Mouse (Mus musculus) hindbrain, postnatal 0 days (tissue): ENCODE measurements at regions not wholly inside any gene's neighbourhood (a gene's known extent, or its start where the extent isn't known, plus 50 kb on each side); places are given as distances from the start of the nearest gene placed in this dataset.

Experiments
- ATAC-seq: fragments of 200-750 bp; cut with Nextera tagmentation; 2 replicates; pipeline ENCODE4 v1.8.0; 2017; ENCODE audit warnings: mild to moderate bottlenecking, moderate TSS enrichment, moderate library complexity
- DNase-seq: peaks from one replicate; pipeline ENCODE4 v3.0.0-alpha.2; 2015; ENCODE audit warnings: low spot score
- H3K27ac ChIP-seq: fragments of 300-500 bp; sonication (generic); 2 replicates; pipeline ENCODE4 v1.5.1; 2014; ENCODE audit warnings: mild to moderate bottlenecking
- H3K27me3 ChIP-seq: fragments of 300-500 bp; sonication (generic); 2 replicates; pipeline ENCODE4 v1.6.1; 2014; ENCODE audit warnings: low read length, mixed read lengths; ENCODE audit not compliant: insufficient read depth
- H3K36me3 ChIP-seq: fragments of 300-500 bp; sonication (generic); 2 replicates; pipeline ENCODE4 v1.6.1; 2014; ENCODE audit warnings: low read length, mixed read lengths; ENCODE audit not compliant: insufficient read depth
- H3K4me1 ChIP-seq: fragments of 300-500 bp; sonication (generic); 2 replicates; pipeline ENCODE4 v1.6.1; 2014; ENCODE audit warnings: antibody characterized with exemption, low read length, mixed read lengths; ENCODE audit not compliant: insufficient read depth
- H3K4me2 ChIP-seq: fragments of 300-500 bp; sonication (generic); 2 replicates; pipeline ENCODE4 v1.6.1; 2014; ENCODE audit warnings: low read depth, mild to moderate bottlenecking, low read length, moderate library complexity, mixed read lengths
- H3K4me3 ChIP-seq: fragments of 300-500 bp; sonication (generic); 2 replicates; pipeline ENCODE4 v1.5.1; 2014; ENCODE audit warnings: low read length
- H3K9ac ChIP-seq: fragments of 300-500 bp; sonication (generic); replicated peaks from 2 replicates; pipeline ENCODE4 v1.6.1; 2014; ENCODE audit warnings: mild to moderate bottlenecking, low read length, moderate library complexity, mixed read lengths
- H3K9me3 ChIP-seq: fragments of 300-500 bp; sonication (generic); 2 replicates; pipeline ENCODE4 v1.6.1; 2016; ENCODE audit warnings: low read length, mixed read lengths
- CTCF ChIP-seq: IDR thresholded peaks from 2 replicates; pipeline ENCODE4 v1.5.1; 2016; ENCODE audit warnings: antibody characterized with exemption, control low read depth, low read depth
- WGBS: fragments of 180-500 bp; shearing (Covaris S2); extraction: QIAGEN DNeasy Blood & Tissue Kit; methylation state at CpG from one replicate; pipeline ENCODE4 v1.1.7; 2014; 5-methylcytosine and 5-hydroxymethylcytosine counted together

- Histone ChIP-seq H3K4me2 (no peak overlapping the region), H3K27me3 (no peaks in the 10 kb centered on the region), H3K4me1 (no peaks in the 10 kb centered on the region), H3K4me3 (no peak overlapping the region), H3K36me3 (no peaks in the 10 kb centered on the region), H3K27ac (no peak overlapping the region), H3K9ac (no peak overlapping the region), H3K9me3 (no peaks in the 10 kb centered on the region)
- TF ChIP-seq CTCF: no peak
- no peak for ATAC-seq
- 10% methylated on average over 8 of the region's 8 CpGs for WGBS
- no peak for DNase-seq
Measured at GRCm38 (mm10) chr14:46639116-46639826, 121.1 kb upstream of the Cdkn3 start.

- Histone ChIP-seq H3K4me3 (no peak overlapping the region), H3K36me3 (no peaks in the 10 kb centered on the region), H3K4me1 (no peaks in the 10 kb centered on the region), H3K9ac (no peak overlapping the region), H3K9me3 (no peaks in the 10 kb centered on the region), H3K27me3 (no peaks in the 10 kb centered on the region), H3K27ac (no peak overlapping the region), H3K4me2 (no peak overlapping the region)
- WGBS: 94% methylated on average over 6 of the region's 6 CpGs
- no peak for TF ChIP-seq CTCF
- no peak for ATAC-seq
- DNase-seq: no peak
Measured at GRCm38 (mm10) chr14:46638516-46638915, 121.8 kb upstream of the Cdkn3 start.

- H3K27ac ChIP-seq: no peak overlapping the region
- no peak overlapping the region for H3K9ac ChIP-seq
- H3K9me3 ChIP-seq: no peaks in the 10 kb centered on the region
- TF ChIP-seq CTCF: no peak
- DNase-seq (peak; percentile 73), ATAC-seq (peak; percentile 82)
- H3K4me2 ChIP-seq: no peak overlapping the region
- H3K4me1 ChIP-seq: no peaks in the 10 kb centered on the region
- no peak overlapping the region for H3K4me3 ChIP-seq
- H3K36me3 ChIP-seq: no peaks in the 10 kb centered on the region
- no peaks in the 10 kb centered on the region for H3K27me3 ChIP-seq
- 59% methylated on average over 5 of the region's 5 CpGs for WGBS
Measured at GRCm38 (mm10) chr14:46637240-46637639, 123.1 kb upstream of the Cdkn3 start.

GRCm38 (mm10) chr14:46636364-46636763 is 124.0 kb upstream of the Cdkn3 start:
- H3K9ac ChIP-seq: no peak overlapping the region

GRCm38 (mm10) chr14:46635322-46635721 is 125.0 kb upstream of the Cdkn3 start:
- Histone ChIP-seq H3K9me3 (no peaks in the 10 kb centered on the region), H3K36me3 (no peaks in the 10 kb centered on the region), H3K27me3 (no peaks in the 10 kb centered on the region), H3K27ac (no peak overlapping the region), H3K4me1 (no peaks in the 10 kb centered on the region), H3K4me3 (no peak overlapping the region), H3K4me2 (no peak overlapping the region), H3K9ac (no peak overlapping the region)
- DNase-seq (no peak), ATAC-seq (no peak)
- no peak for TF ChIP-seq CTCF
- 68% methylated on average over 3 of the region's 3 CpGs for WGBS

More at GRCm38 (mm10) chr14:46636364-46636763, 124.0 kb upstream of the Cdkn3 start:
- H3K4me2 ChIP-seq: no peak overlapping the region
- DNase-seq (no peak), ATAC-seq (no peak)
- H3K4me1 ChIP-seq: no peaks in the 10 kb centered on the region
- H3K4me3 ChIP-seq: no peak overlapping the region
- H3K27ac ChIP-seq: no peak overlapping the region
- no peaks in the 10 kb centered on the region for H3K36me3 ChIP-seq
- no peaks in the 10 kb centered on the region for H3K27me3 ChIP-seq
- 91% methylated on average over 6 of the region's 6 CpGs for whole genome bisulfite sequencing
- H3K9me3 ChIP-seq: no peaks in the 10 kb centered on the region
- TF ChIP-seq CTCF: no peak

- WGBS: 68% methylated on average over 12 of the region's 12 CpGs
- H3K27me3 ChIP-seq: no peaks in the 10 kb centered on the region
- no peak for TF ChIP-seq CTCF
Measured at GRCm38 (mm10) chr14:46634656-46635244, 125.6 kb upstream of the Cdkn3 start.

GRCm38 (mm10) chr14:46634251-46634650 is 126.1 kb upstream of the Cdkn3 start:
- no peak for TF ChIP-seq CTCF
- H3K4me2 ChIP-seq: no peak overlapping the region
- H3K27ac ChIP-seq: no peak overlapping the region
- no peak for ATAC-seq
- H3K36me3 ChIP-seq: no peaks in the 10 kb centered on the region
- no peaks in the 10 kb centered on the region for H3K27me3 ChIP-seq
- no peak for DNase-seq
- WGBS: 91% methylated on average over 10 of the region's 10 CpGs
- H3K4me3 ChIP-seq: no peak overlapping the region
- no peaks in the 10 kb centered on the region for H3K9me3 ChIP-seq
- no peaks in the 10 kb centered on the region for H3K4me1 ChIP-seq
- no peak overlapping the region for H3K9ac ChIP-seq

More at GRCm38 (mm10) chr14:46634656-46635244, 125.6 kb upstream of the Cdkn3 start:
- Histone ChIP-seq H3K36me3 (no peaks in the 10 kb centered on the region), H3K27ac (no peak overlapping the region), H3K4me2 (no peak overlapping the region), H3K4me3 (no peak overlapping the region), H3K9me3 (no peaks in the 10 kb centered on the region), H3K4me1 (no peaks in the 10 kb centered on the region), H3K9ac (no peak overlapping the region)
- no peak for DNase-seq
- ATAC-seq: no peak
